Mouse (Mus musculus): Measurements from ENCODE around the gene Fam192a. TPM values are rescaled to one million over a fixed set of nuclear protein-coding genes. Genes with fewer than 3 reads are reported as not detected.

Gene Fam192a
- polyA plus RNA-seq, 1 experiment from 2014 or later: 109 TPM

- peak; percentile 43 for DNase-seq (ENCODE audit: low spot score)
- peak; percentile 82; the same call in 1 of the 2 replicates for ATAC-seq (replicated peaks; ENCODE audit: insufficient number of reproducible peaks, low FRiP score, low TSS enrichment, low read depth)
Observed at GRCm38 (mm10) chr8:94567159-94567849, 34.5 kb downstream of the Fam192a start.

GRCm38 (mm10) chr8:94566446-94567158, 35.2 kb downstream of the Fam192a start:
- ATAC-seq (replicated peaks; ENCODE audit: insufficient number of reproducible peaks, low FRiP score, low TSS enrichment, low read depth): no peak
- H3K4me3 ChIP-seq (ENCODE audit: low read depth, low read length): no peak overlapping the region
- H3K9me3 ChIP-seq (replicated peaks; ENCODE audit: control insufficient read depth, low read length): no peaks in the 10 kb centered on the region
- DNase-seq (ENCODE audit: low spot score): no peak
- no peak overlapping the region for H3K27ac ChIP-seq (replicated peaks; ENCODE audit: low read depth, low read length)
- H3K27me3 ChIP-seq (ENCODE audit: control insufficient read depth, insufficient read depth, low read length): no peaks in the 10 kb centered on the region
- no peak overlapping the region for H3K9ac ChIP-seq (replicated peaks; ENCODE audit: low read length)
- H3K4me2 ChIP-seq (ENCODE audit: low read depth, low read length): no peak overlapping the region
- WGBS: 62% methylated on average over 15 of the region's 15 CpGs
- peaks cover 2% of the 10 kb centered on the region; the same call in 1 of the 2 replicates for H3K4me1 ChIP-seq (ENCODE audit: control insufficient read depth, insufficient read depth, low read length)
- H3K36me3 ChIP-seq (replicated peaks; ENCODE audit: control insufficient read depth, insufficient read depth, low read depth, low read length): no peaks in the 10 kb centered on the region

More at GRCm38 (mm10) chr8:94567159-94567849, 34.5 kb downstream of the Fam192a start:
- Histone ChIP-seq H3K4me1 (ENCODE audit: control insufficient read depth, insufficient read depth, low read length) (peaks cover 2% of the 10 kb centered on the region; the same call in 1 of the 2 replicates), H3K36me3 (replicated peaks; ENCODE audit: control insufficient read depth, insufficient read depth, low read depth, low read length) (no peaks in the 10 kb centered on the region), H3K27ac (replicated peaks; ENCODE audit: low read depth, low read length) (no peak overlapping the region), H3K27me3 (ENCODE audit: control insufficient read depth, insufficient read depth, low read length) (no peaks in the 10 kb centered on the region), H3K9ac (replicated peaks; ENCODE audit: low read length) (no peak overlapping the region), H3K9me3 (replicated peaks; ENCODE audit: control insufficient read depth, low read length) (no peaks in the 10 kb centered on the region), H3K4me2 (ENCODE audit: low read depth, low read length) (no peak overlapping the region), H3K4me3 (ENCODE audit: low read depth, low read length) (no peak overlapping the region)
- 72% methylated on average over 8 of the region's 8 CpGs for WGBS

GRCm38 (mm10) chr8:94566033-94566432, 35.8 kb downstream of the Fam192a start:
- H3K36me3 ChIP-seq (replicated peaks; ENCODE audit: control insufficient read depth, insufficient read depth, low read depth, low read length): no peaks in the 10 kb centered on the region
- H3K27ac ChIP-seq (replicated peaks; ENCODE audit: low read depth, low read length): no peak overlapping the region
- no peak overlapping the region for H3K4me3 ChIP-seq (ENCODE audit: low read depth, low read length)
- DNase-seq (ENCODE audit: low spot score) (no peak), ATAC-seq (replicated peaks; ENCODE audit: insufficient number of reproducible peaks, low FRiP score, low TSS enrichment, low read depth) (no peak)
- WGBS: 80% methylated on average over 6 of the region's 6 CpGs
- peaks cover 2% of the 10 kb centered on the region; the same call in 1 of the 2 replicates for H3K4me1 ChIP-seq (ENCODE audit: control insufficient read depth, insufficient read depth, low read length)
- H3K9me3 ChIP-seq (replicated peaks; ENCODE audit: control insufficient read depth, low read length): no peaks in the 10 kb centered on the region
- no peak overlapping the region for H3K4me2 ChIP-seq (ENCODE audit: low read depth, low read length)
- H3K27me3 ChIP-seq (ENCODE audit: control insufficient read depth, insufficient read depth, low read length): no peaks in the 10 kb centered on the region
- H3K9ac ChIP-seq (replicated peaks; ENCODE audit: low read length): no peak overlapping the region

GRCm38 (mm10) chr8:94564421-94564820, 37.4 kb downstream of the Fam192a start:
- ATAC-seq (replicated peaks; ENCODE audit: insufficient number of reproducible peaks, low FRiP score, low TSS enrichment, low read depth) (no peak), DNase-seq (ENCODE audit: low spot score) (no peak)
- Histone ChIP-seq H3K9me3 (replicated peaks; ENCODE audit: control insufficient read depth, low read length) (no peaks in the 10 kb centered on the region), H3K36me3 (replicated peaks; ENCODE audit: control insufficient read depth, insufficient read depth, low read depth, low read length) (no peaks in the 10 kb centered on the region), H3K4me3 (ENCODE audit: low read depth, low read length) (no peak overlapping the region), H3K4me1 (ENCODE audit: control insufficient read depth, insufficient read depth, low read length) (peaks cover 2% of the 10 kb centered on the region; the same call in 1 of the 2 replicates), H3K27me3 (ENCODE audit: control insufficient read depth, insufficient read depth, low read length) (no peaks in the 10 kb centered on the region), H3K27ac (replicated peaks; ENCODE audit: low read depth, low read length) (no peak overlapping the region), H3K4me2 (ENCODE audit: low read depth, low read length) (no peak overlapping the region), H3K9ac (replicated peaks; ENCODE audit: low read length) (no peak overlapping the region)

- no peaks in the 10 kb centered on the region for H3K27me3 ChIP-seq (ENCODE audit: control insufficient read depth, insufficient read depth, low read length)
- no peak for ATAC-seq (replicated peaks; ENCODE audit: insufficient number of reproducible peaks, low FRiP score, low TSS enrichment, low read depth)
- H3K36me3 ChIP-seq (replicated peaks; ENCODE audit: control insufficient read depth, insufficient read depth, low read depth, low read length): no peaks in the 10 kb centered on the region
- WGBS: 50% methylated on average over 5 of the region's 5 CpGs
- H3K9me3 ChIP-seq (replicated peaks; ENCODE audit: control insufficient read depth, low read length): no peaks in the 10 kb centered on the region
- H3K4me3 ChIP-seq (ENCODE audit: low read depth, low read length): no peak overlapping the region
- H3K4me1 ChIP-seq (ENCODE audit: control insufficient read depth, insufficient read depth, low read length): no peaks in the 10 kb centered on the region
- no peak for DNase-seq (ENCODE audit: low spot score)
- no peak overlapping the region for H3K27ac ChIP-seq (replicated peaks; ENCODE audit: low read depth, low read length)
- H3K4me2 ChIP-seq (ENCODE audit: low read depth, low read length): no peak overlapping the region
- H3K9ac ChIP-seq (replicated peaks; ENCODE audit: low read length): no peak overlapping the region
Observed at GRCm38 (mm10) chr8:94561256-94561655, 40.5 kb downstream of the Fam192a start.

- H3K27me3 ChIP-seq (ENCODE audit: control insufficient read depth, insufficient read depth, low read length): no peaks in the 10 kb centered on the region
Observed at GRCm38 (mm10) chr8:94557281-94557680, 44.5 kb downstream of the Fam192a start.

GRCm38 (mm10) chr8:94552696-94553095, 49.1 kb downstream of the Fam192a start:
- no peak overlapping the region for H3K4me3 ChIP-seq (ENCODE audit: low read depth, low read length)
- no peak overlapping the region for H3K4me2 ChIP-seq (ENCODE audit: low read depth, low read length)
- ATAC-seq (replicated peaks; ENCODE audit: insufficient number of reproducible peaks, low FRiP score, low TSS enrichment, low read depth) (no peak), DNase-seq (ENCODE audit: low spot score) (no peak)
- no peak overlapping the region for H3K27ac ChIP-seq (replicated peaks; ENCODE audit: low read depth, low read length)
- no peaks in the 10 kb centered on the region; the same call in 1 of the 2 replicates for H3K4me1 ChIP-seq (ENCODE audit: control insufficient read depth, insufficient read depth, low read length)
- no peaks in the 10 kb centered on the region for H3K27me3 ChIP-seq (ENCODE audit: control insufficient read depth, insufficient read depth, low read length)
- no peak overlapping the region for H3K9ac ChIP-seq (replicated peaks; ENCODE audit: low read length)
- no peaks in the 10 kb centered on the region for H3K36me3 ChIP-seq (replicated peaks; ENCODE audit: control insufficient read depth, insufficient read depth, low read depth, low read length)
- 86% methylated on average over 2 of the region's 2 CpGs for WGBS
- H3K9me3 ChIP-seq (replicated peaks; ENCODE audit: control insufficient read depth, low read length): no peaks in the 10 kb centered on the region

More at GRCm38 (mm10) chr8:94557281-94557680, 44.5 kb downstream of the Fam192a start:
- Histone ChIP-seq H3K36me3 (replicated peaks; ENCODE audit: control insufficient read depth, insufficient read depth, low read depth, low read length) (no peaks in the 10 kb centered on the region), H3K9me3 (replicated peaks; ENCODE audit: control insufficient read depth, low read length) (no peaks in the 10 kb centered on the region), H3K4me1 (ENCODE audit: control insufficient read depth, insufficient read depth, low read length) (no peaks in the 10 kb centered on the region), H3K4me2 (ENCODE audit: low read depth, low read length) (no peak overlapping the region), H3K9ac (replicated peaks; ENCODE audit: low read length) (no peak overlapping the region), H3K27ac (replicated peaks; ENCODE audit: low read depth, low read length) (no peak overlapping the region), H3K4me3 (ENCODE audit: low read depth, low read length) (no peak overlapping the region)
- ATAC-seq (replicated peaks; ENCODE audit: insufficient number of reproducible peaks, low FRiP score, low TSS enrichment, low read depth): no peak
- DNase-seq (ENCODE audit: low spot score): no peak
- WGBS: 71% methylated on average over 3 of the region's 3 CpGs

All from embryonic facial prominence, embryonic 11.5 days (tissue).